Mouse (Mus musculus): ENCODE results near the gene Gm45785. TPM values are rescaled to one million over a fixed set of nuclear protein-coding genes. Genes with fewer than 3 reads are reported as not detected.

Gene Gm45785
- polyA plus RNA-seq, 1 experiment = not detected

GRCm38 (mm10) chr7:140780548-140780947 is 75.6 kb downstream of the Gm45785 start:
- H3K4me1 ChIP-seq (ENCODE audit: control insufficient read depth, insufficient read depth, low read length) = no peaks in the 10 kb centered on the region
- TF ChIP-seq POLR2A (IDR thresholded peaks at IDR 0.05; ENCODE audit: low read depth, low read length) (no peak), CTCF (IDR thresholded peaks at IDR 0.05; ENCODE audit: borderline replicate concordance, insufficient read depth, low read length) (no peak)
- H3K27ac ChIP-seq (ENCODE audit: insufficient read depth, low read length) = no peak overlapping the region
- no peak overlapping the region for H3K4me3 ChIP-seq (ENCODE audit: insufficient read depth, low read length)

Other genes with a start within 250 kb of the Gm45785 start
- gene Olfr61, start 227.4 kb downstream of the Gm45785 start, polyA plus RNA-seq (2011; ENCODE audit: insufficient read length, low read depth, missing spikeins) = not detected in 2 replicates
- gene Olfr53, start 209.9 kb downstream of the Gm45785 start, polyA plus RNA-seq (2011; ENCODE audit: insufficient read length, low read depth, missing spikeins) = not detected in 2 replicates
- gene Olfr539, start 196.4 kb downstream of the Gm45785 start, polyA plus RNA-seq (2011; ENCODE audit: insufficient read length, low read depth, missing spikeins) = not detected in 2 replicates
- gene Olfr45, start 174.4 kb downstream of the Gm45785 start, polyA plus RNA-seq (2011; ENCODE audit: insufficient read length, low read depth, missing spikeins) = not detected in 2 replicates
- not detected in 2 replicates for gene Olfr541, start 159.1 kb downstream of the Gm45785 start, polyA plus RNA-seq (2011; ENCODE audit: insufficient read length, low read depth, missing spikeins)
- gene Cyp2e1, start 92.6 kb downstream of the Gm45785 start, polyA plus RNA-seq (2011; ENCODE audit: insufficient read length, low read depth, missing spikeins) = not detected in 2 replicates
- not detected in 2 replicates for gene Syce1, start 68.5 kb downstream of the Gm45785 start, polyA plus RNA-seq (2011; ENCODE audit: insufficient read length, low read depth, missing spikeins)
- gene Zfp941, start 34.2 kb downstream of the Gm45785 start, polyA plus RNA-seq (2011; ENCODE audit: insufficient read length, low read depth, missing spikeins) = 2.2 and 3.5 TPM in 2 replicates
- gene Urah, start 21.3 kb downstream of the Gm45785 start, polyA plus RNA-seq (2011; ENCODE audit: insufficient read length, low read depth, missing spikeins) = not detected in 2 replicates
- gene Scgb1c1, start 10.8 kb downstream of the Gm45785 start, polyA plus RNA-seq (2011; ENCODE audit: insufficient read length, low read depth, missing spikeins) = not detected in 2 replicates
- gene Odf3, start 8.5 kb downstream of the Gm45785 start, polyA plus RNA-seq (2011; ENCODE audit: insufficient read length, low read depth, missing spikeins) = not detected in 2 replicates
- gene Ric8a, start 626 bp upstream of the Gm45785 start, polyA plus RNA-seq (2011; ENCODE audit: insufficient read length, low read depth, missing spikeins) = 53.4 and 58.1 TPM in 2 replicates
- gene Bet1l, start 1.2 kb upstream of the Gm45785 start, polyA plus RNA-seq (2011; ENCODE audit: insufficient read length, low read depth, missing spikeins) = 29.9 and 35.7 TPM in 2 replicates
- gene Psmd13, start 25.6 kb upstream of the Gm45785 start, polyA plus RNA-seq (2011; ENCODE audit: insufficient read length, low read depth, missing spikeins) = 206 and 213 TPM in 2 replicates
- 7.6 and 8.2 TPM in 2 replicates for gene Sirt3, start 26.0 kb upstream of the Gm45785 start, polyA plus RNA-seq (2011; ENCODE audit: insufficient read length, low read depth, missing spikeins)
- not detected in 2 replicates for gene Cox8b, start 44.1 kb upstream of the Gm45785 start, polyA plus RNA-seq (2011; ENCODE audit: insufficient read length, low read depth, missing spikeins)
- gene Nlrp6, start 64.6 kb upstream of the Gm45785 start, polyA plus RNA-seq (2011; ENCODE audit: insufficient read length, low read depth, missing spikeins) = not detected in 2 replicates
- 14.3 and 19.1 TPM in 2 replicates for gene Pgghg, start 85.1 kb upstream of the Gm45785 start, polyA plus RNA-seq (2011; ENCODE audit: insufficient read length, low read depth, missing spikeins)
- 3.0 TPM in 1 of 2 replicates, not detected in the other for gene Ifitm5, start 94.0 kb upstream of the Gm45785 start, polyA plus RNA-seq (2011; ENCODE audit: insufficient read length, low read depth, missing spikeins)
- gene Gm45717, start 99.6 kb upstream of the Gm45785 start, polyA plus RNA-seq (2011; ENCODE audit: insufficient read length, low read depth, missing spikeins) = not detected in 2 replicates
- gene Ifitm2, start 99.7 kb upstream of the Gm45785 start, polyA plus RNA-seq (2011; ENCODE audit: insufficient read length, low read depth, missing spikeins) = 771 and 857 TPM in 2 replicates
- 5.1 and 16.5 TPM in 2 replicates for gene Ifitm1, start 110.9 kb upstream of the Gm45785 start, polyA plus RNA-seq (2011; ENCODE audit: insufficient read length, low read depth, missing spikeins)
- 1,040 and 1,188 TPM in 2 replicates for gene Ifitm3, start 154.4 kb upstream of the Gm45785 start, polyA plus RNA-seq (2011; ENCODE audit: insufficient read length, low read depth, missing spikeins)
- not detected in 2 replicates for gene Ifitm6, start 161.6 kb upstream of the Gm45785 start, polyA plus RNA-seq (2011; ENCODE audit: insufficient read length, low read depth, missing spikeins)
- gene Gm17387, start 172.8 kb upstream of the Gm45785 start, polyA plus RNA-seq (2011; ENCODE audit: insufficient read length, low read depth, missing spikeins) = not detected in 2 replicates
- 0.53 and 1.6 TPM in 2 replicates for gene B4galnt4, start 204.8 kb upstream of the Gm45785 start, polyA plus RNA-seq (2011; ENCODE audit: insufficient read length, low read depth, missing spikeins)
- gene Pkp3, start 221.9 kb upstream of the Gm45785 start, polyA plus RNA-seq (2011; ENCODE audit: insufficient read length, low read depth, missing spikeins) = not detected in 2 replicates
- not detected in 2 replicates for gene Sigirr, start 244.2 kb upstream of the Gm45785 start, polyA plus RNA-seq (2011; ENCODE audit: insufficient read length, low read depth, missing spikeins)